Mouse (Mus musculus) G1E (cell line): ENCODE data around the gene Fbln1.

Experiments
- CTCF ChIP-seq: IDR thresholded peaks from 2 replicates; pipeline ENCODE4 v1.5.1; 2012; ENCODE audit warnings: low read depth, low read length, inconsistent platforms, mixed read lengths
- GATA1 ChIP-seq: IDR thresholded peaks from 2 replicates; pipeline ENCODE4 v1.6.1; 2012; ENCODE audit warnings: borderline replicate concordance, low read length, inconsistent platforms, mixed read lengths
- GATA2 ChIP-seq: IDR thresholded peaks from 2 replicates; pipeline ENCODE4 v1.6.1; 2012; ENCODE audit warnings: low read depth, low read length, inconsistent platforms, borderline replicate concordance

- TF ChIP-seq CTCF (no peak), GATA2 (no peak), GATA1 (no peak)
These were observed 101.4 kb downstream of the Fbln1 start for GRCm38 (mm10) chr15:85307061-85307660.
